Mouse (Mus musculus): ENCODE measurements around the gene Cys1. TPM values are rescaled to one million over a fixed set of nuclear protein-coding genes. Genes with fewer than 3 reads are reported as not detected.

Gene Cys1
- polyA plus RNA-seq, 1 experiment from 2014 or later: 1.9 TPM

DNA sequence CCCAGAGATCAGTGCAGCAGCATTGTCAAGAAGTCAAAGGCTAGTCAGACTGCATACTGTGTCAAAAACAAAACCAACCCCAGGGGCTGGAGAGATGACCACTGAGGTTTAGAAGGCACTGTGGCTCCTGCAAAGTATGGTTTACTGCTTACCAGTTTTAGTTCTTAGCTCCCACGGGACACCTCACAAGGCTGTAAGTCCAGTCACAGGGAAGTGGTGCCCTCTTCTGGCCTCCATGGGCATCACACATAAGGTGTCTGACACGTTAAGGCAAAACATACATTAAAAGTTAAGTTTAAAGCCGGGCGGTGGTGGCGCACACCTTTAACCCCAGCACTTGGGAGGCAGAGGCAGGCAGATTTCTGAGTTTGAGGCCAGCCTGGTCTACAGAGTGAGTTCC is 29.1 kb upstream of the Cys1 start:
- no peak overlapping the region; the same call in 1 of the 2 replicates for H3K4me3 ChIP-seq (replicated peaks; ENCODE audit: low read length)

DNA sequence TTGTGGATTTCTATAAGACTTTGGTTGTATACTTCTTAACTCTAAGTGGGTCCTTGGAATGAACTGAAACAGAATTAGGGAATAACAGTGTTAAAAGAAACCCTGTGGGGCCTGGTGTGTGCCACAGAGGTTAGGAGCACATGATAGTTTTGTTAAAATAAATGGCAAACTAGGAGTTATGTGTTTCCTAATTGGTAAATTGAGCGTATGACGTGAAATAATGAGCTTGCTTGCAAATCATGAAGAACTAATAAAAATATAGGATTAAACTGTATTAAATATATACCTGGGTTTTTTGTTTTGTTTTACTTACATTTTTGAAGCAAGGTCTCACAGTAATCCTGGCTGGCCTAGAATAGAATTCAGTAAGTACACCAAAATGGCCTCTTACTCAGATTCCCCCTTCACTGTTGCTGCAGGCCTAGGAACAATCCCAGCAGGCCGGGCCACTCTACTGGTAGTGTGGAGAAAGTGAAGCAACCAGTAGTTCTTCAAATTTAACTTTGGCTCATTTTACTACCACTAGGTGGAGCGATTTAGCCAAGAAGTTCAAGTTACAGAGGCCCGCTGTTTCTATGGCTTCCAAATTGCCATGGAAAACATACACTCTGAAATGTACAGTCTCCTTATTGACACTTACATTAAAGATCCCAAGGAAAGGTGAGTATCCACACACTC is 28.4 kb upstream of the Cys1 start:
- H3K27me3 ChIP-seq (ENCODE audit: control insufficient read depth, insufficient read depth, low read length): no peaks in the 10 kb centered on the region
- H3K4me3 ChIP-seq (replicated peaks; ENCODE audit: low read length): peak overlapping the region; percentile 97
- 0 out of 2 replicates have a peak, but pooled peaks have one; percentile 13 for ATAC-seq (ENCODE audit: insufficient read depth, low FRiP score)
- peaks cover 38% of the 10 kb centered on the region for H3K4me1 ChIP-seq (ENCODE audit: control insufficient read depth, insufficient read depth, low read length)
- H3K4me2 ChIP-seq (ENCODE audit: low read depth, low read length): peak overlapping the region; percentile 64
- H3K36me3 ChIP-seq (ENCODE audit: control insufficient read depth, insufficient read depth, low read length): 0 out of 2 replicates have a peak, but pooled peaks cover 9% of the 10 kb centered on the region
- H3K27ac ChIP-seq (ENCODE audit: low read length): peak overlapping the region; percentile 16; the same call in 1 of the 2 replicates
- 30% methylated on average over 5 of the region's 5 CpGs for WGBS
- H3K9ac ChIP-seq (ENCODE audit: low read length): peak overlapping the region; percentile 49; the same call in 1 of the 2 replicates
- no peaks in the 10 kb centered on the region for H3K9me3 ChIP-seq (replicated peaks; ENCODE audit: control insufficient read depth, low read length)

More for the DNA sequence above, 29.1 kb upstream of the Cys1 start:
- no peaks in the 10 kb centered on the region for H3K9me3 ChIP-seq (replicated peaks; ENCODE audit: control insufficient read depth, low read length)
- H3K27me3 ChIP-seq (ENCODE audit: control insufficient read depth, insufficient read depth, low read length): no peaks in the 10 kb centered on the region
- peak overlapping the region; percentile 12; the same call in 1 of the 2 replicates for H3K9ac ChIP-seq (ENCODE audit: low read length)
- H3K4me2 ChIP-seq (ENCODE audit: low read depth, low read length): peak overlapping the region; percentile 25; the same call in 1 of the 2 replicates
- 54% methylated on average over 5 of the region's 5 CpGs for WGBS
- H3K36me3 ChIP-seq (ENCODE audit: control insufficient read depth, insufficient read depth, low read length): 0 out of 2 replicates have a peak, but pooled peaks cover 9% of the 10 kb centered on the region
- no peak for ATAC-seq (ENCODE audit: insufficient read depth, low FRiP score)
- H3K4me1 ChIP-seq (ENCODE audit: control insufficient read depth, insufficient read depth, low read length): peaks cover 38% of the 10 kb centered on the region
- no peak overlapping the region for H3K27ac ChIP-seq (ENCODE audit: low read length)

DNA sequence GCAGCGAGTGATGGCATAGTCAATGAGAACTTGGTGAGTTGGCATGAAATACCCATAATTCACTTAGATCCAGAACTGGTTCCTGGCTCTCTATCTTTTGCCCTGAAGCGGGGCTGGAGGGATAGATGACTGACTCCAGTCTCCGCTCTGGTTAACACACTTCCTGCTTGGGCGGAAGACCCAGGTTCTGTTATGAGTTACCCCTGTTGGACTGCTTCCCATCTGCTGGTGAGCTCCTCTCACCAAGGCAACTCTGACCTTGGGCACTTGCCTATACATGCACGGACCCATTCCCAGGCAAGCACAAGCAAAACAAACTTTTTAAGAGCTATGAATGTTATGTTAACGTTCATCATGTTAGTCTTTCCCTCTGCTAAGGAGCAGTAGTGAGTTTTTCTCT is 27.8 kb upstream of the Cys1 start:
- H3K36me3 ChIP-seq (ENCODE audit: control insufficient read depth, insufficient read depth, low read length): 0 out of 2 replicates have a peak, but pooled peaks cover 9% of the 10 kb centered on the region
- H3K9me3 ChIP-seq (replicated peaks; ENCODE audit: control insufficient read depth, low read length): no peaks in the 10 kb centered on the region
- peak overlapping the region; percentile 64 for H3K4me2 ChIP-seq (ENCODE audit: low read depth, low read length)
- no peaks in the 10 kb centered on the region for H3K27me3 ChIP-seq (ENCODE audit: control insufficient read depth, insufficient read depth, low read length)
- H3K9ac ChIP-seq (ENCODE audit: low read length): peak overlapping the region; percentile 88
- no peak for ATAC-seq (ENCODE audit: insufficient read depth, low FRiP score)
- peaks cover 38% of the 10 kb centered on the region for H3K4me1 ChIP-seq (ENCODE audit: control insufficient read depth, insufficient read depth, low read length)
- H3K4me3 ChIP-seq (replicated peaks; ENCODE audit: low read length): peak overlapping the region; percentile 97
- peak overlapping the region; percentile 68 for H3K27ac ChIP-seq (ENCODE audit: low read length)
- 15% methylated on average over 6 of the region's 6 CpGs for WGBS

DNA sequence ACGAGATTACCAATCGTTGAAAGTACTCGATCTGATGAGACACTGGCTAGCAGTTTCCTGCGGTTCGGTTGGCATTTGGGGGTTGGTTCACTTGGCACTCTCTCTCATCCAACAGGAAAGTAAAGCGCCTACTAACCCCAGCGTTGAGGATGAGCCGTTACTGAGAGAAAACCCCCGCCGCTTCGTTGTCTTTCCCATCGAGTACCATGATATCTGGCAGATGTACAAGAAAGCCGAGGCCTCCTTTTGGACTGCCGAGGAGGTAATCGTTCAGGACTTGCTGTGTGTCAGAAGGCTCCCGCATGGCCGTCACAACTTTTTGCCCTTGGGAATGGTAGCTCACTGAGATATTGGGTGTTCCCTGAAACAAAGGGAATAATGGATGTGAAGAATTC is 27.2 kb upstream of the Cys1 start:
- 0% methylated on average over 17 of the region's 17 CpGs for WGBS
- Histone ChIP-seq H3K9me3 (replicated peaks; ENCODE audit: control insufficient read depth, low read length) (no peaks in the 10 kb centered on the region), H3K36me3 (ENCODE audit: control insufficient read depth, insufficient read depth, low read length) (0 out of 2 replicates have a peak, but pooled peaks cover 9% of the 10 kb centered on the region), H3K9ac (ENCODE audit: low read length) (peak overlapping the region; percentile 88), H3K4me2 (ENCODE audit: low read depth, low read length) (peak overlapping the region; percentile 64), H3K27me3 (ENCODE audit: control insufficient read depth, insufficient read depth, low read length) (no peaks in the 10 kb centered on the region), H3K27ac (ENCODE audit: low read length) (peak overlapping the region; percentile 68), H3K4me3 (replicated peaks; ENCODE audit: low read length) (peak overlapping the region; percentile 97), H3K4me1 (ENCODE audit: control insufficient read depth, insufficient read depth, low read length) (peaks cover 38% of the 10 kb centered on the region)
- ATAC-seq (ENCODE audit: insufficient read depth, low FRiP score): no peak

DNA sequence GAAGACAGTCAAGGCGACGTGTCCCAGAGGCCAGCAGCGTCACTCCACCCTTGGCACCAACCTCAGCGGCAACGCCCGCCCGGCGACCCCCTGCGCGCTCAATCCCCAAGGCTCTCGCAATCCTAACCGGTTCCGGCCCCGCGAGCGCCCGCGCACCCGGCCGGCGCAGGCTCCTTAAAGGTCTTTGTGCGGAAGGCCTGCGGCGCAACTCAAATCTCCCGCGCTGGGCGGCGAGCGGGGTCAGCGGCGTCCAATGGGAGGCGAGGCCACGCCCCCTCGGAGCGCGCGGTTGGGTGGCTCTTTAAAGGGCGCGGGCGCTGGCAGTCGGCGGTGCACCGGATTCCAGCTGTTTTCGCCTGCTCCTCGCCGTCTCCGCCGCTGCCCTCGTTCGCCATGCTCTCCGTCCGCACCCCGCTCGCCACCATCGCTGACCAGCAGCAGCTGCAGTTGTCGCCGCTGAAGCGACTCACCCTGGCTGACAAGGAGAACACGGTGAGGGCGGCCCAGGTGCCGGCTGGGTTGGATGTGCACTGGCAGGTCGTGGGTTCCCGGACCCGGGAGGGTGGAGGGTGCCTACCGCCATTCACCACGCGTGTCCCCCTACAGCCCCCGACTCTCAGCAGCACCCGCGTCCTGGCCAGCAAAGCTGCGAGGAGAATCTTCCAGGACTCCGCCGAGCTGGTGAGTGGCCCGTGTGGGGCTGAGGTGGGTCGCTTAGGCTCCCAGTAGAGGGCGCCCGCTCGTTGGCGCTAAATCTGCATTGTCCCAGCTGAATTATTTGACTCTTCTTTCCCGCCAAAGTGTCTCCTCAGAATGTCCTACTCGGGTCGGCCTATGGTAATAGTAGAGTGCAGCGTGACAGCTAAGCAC is 26.6 kb upstream of the Cys1 start, which contains the start of gene Rrm2:
Gene Rrm2 (plus strand): TSS at position 288 of the 870 bp plus-strand sequence.
- peak; percentile 88 for ATAC-seq (ENCODE audit: insufficient read depth, low FRiP score)
- Histone ChIP-seq H3K36me3 (ENCODE audit: control insufficient read depth, insufficient read depth, low read length) (0 out of 2 replicates have a peak, but pooled peaks cover 9% of the 10 kb centered on the region), H3K27me3 (ENCODE audit: control insufficient read depth, insufficient read depth, low read length) (no peaks in the 10 kb centered on the region), H3K4me3 (replicated peaks; ENCODE audit: low read length) (peak within 1 kb of the TSS; percentile 97), H3K9me3 (replicated peaks; ENCODE audit: control insufficient read depth, low read length) (no peaks in the 10 kb centered on the region), H3K4me1 (ENCODE audit: control insufficient read depth, insufficient read depth, low read length) (peaks cover 38% of the 10 kb centered on the region), H3K27ac (ENCODE audit: low read length) (peak within 1 kb of the TSS; percentile 70), H3K9ac (ENCODE audit: low read length) (peak within 1 kb of the TSS; percentile 88), H3K4me2 (ENCODE audit: low read depth, low read length) (peak within 1 kb of the TSS; percentile 64)
- under 1% methylated on average over 83 of the region's 83 CpGs for WGBS

DNA sequence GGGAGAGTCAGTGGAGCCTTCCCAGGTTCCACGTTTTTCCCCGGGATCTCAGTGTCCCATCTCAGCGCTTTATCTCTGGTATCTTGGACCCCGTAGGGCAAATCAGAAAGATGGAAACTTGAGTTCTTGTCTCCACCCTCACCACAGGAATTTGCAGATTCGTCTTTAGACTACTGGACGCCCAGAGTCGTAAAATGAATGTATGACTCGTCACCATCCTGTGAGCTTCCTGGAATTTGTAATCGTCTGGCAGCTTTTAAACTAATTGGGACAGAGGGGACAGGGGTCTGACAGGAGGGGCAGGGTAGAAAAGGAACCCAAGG is 25.8 kb upstream of the Cys1 start:
- Histone ChIP-seq H3K4me1 (ENCODE audit: control insufficient read depth, insufficient read depth, low read length) (peaks cover 38% of the 10 kb centered on the region), H3K9ac (ENCODE audit: low read length) (peak overlapping the region; percentile 70), H3K4me3 (replicated peaks; ENCODE audit: low read length) (peak overlapping the region; percentile 97), H3K4me2 (ENCODE audit: low read depth, low read length) (peak overlapping the region; percentile 64), H3K27me3 (ENCODE audit: control insufficient read depth, insufficient read depth, low read length) (no peaks in the 10 kb centered on the region), H3K9me3 (replicated peaks; ENCODE audit: control insufficient read depth, low read length) (no peaks in the 10 kb centered on the region), H3K27ac (ENCODE audit: low read length) (peak overlapping the region; percentile 17), H3K36me3 (ENCODE audit: control insufficient read depth, insufficient read depth, low read length) (0 out of 2 replicates have a peak, but pooled peaks cover 9% of the 10 kb centered on the region)
- WGBS: under 1% methylated on average over 9 of the region's 9 CpGs
- no peak for ATAC-seq (ENCODE audit: insufficient read depth, low FRiP score)

DNA sequence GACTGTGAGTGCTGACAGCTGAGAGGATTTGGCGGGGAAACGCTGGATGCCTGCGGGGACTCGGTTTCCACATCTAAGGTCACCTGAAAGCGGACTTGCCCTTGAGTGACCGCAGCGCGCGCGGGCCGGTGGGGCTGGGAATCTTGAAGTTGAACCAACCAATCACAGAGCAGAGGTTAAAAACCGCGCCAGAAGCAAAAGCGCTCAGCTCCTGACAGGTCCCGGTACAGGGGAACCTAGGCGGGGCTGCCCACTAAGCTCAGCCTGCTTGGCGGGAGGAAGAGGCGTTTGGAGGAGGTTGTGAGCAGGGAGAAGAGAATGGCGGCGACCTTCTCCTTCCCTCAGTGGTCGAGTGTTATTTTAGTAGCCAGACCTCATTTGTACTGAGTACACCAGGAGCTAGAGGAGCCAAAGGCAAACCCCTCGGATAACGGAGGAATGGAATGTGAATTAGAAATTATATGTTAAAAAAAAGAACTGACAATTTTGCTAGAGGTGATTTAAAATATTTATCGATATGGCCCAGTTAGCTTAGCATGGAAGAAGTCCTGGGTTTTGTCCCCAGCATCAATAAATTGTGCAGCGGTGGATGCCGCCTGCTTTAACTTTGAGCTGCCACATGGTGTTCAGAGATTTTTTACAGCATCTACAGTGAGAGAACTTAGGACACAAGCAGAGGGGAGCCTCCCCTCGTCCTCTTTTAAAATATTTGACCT is 25.3 kb upstream of the Cys1 start:
- peak overlapping the region; percentile 64 for H3K4me2 ChIP-seq (ENCODE audit: low read depth, low read length)
- peaks cover 36% of the 10 kb centered on the region for H3K4me1 ChIP-seq (ENCODE audit: control insufficient read depth, insufficient read depth, low read length)
- no peaks in the 10 kb centered on the region for H3K9me3 ChIP-seq (replicated peaks; ENCODE audit: control insufficient read depth, low read length)
- 1% methylated on average over 27 of the region's 27 CpGs for WGBS
- peak overlapping the region; percentile 70 for H3K9ac ChIP-seq (ENCODE audit: low read length)
- no peaks in the 10 kb centered on the region for H3K27me3 ChIP-seq (ENCODE audit: control insufficient read depth, insufficient read depth, low read length)
- peak; percentile 46; the same call in 1 of the 2 replicates for ATAC-seq (ENCODE audit: insufficient read depth, low FRiP score)
- peak overlapping the region; percentile 17 for H3K27ac ChIP-seq (ENCODE audit: low read length)
- peak overlapping the region; percentile 97 for H3K4me3 ChIP-seq (replicated peaks; ENCODE audit: low read length)
- H3K36me3 ChIP-seq (ENCODE audit: control insufficient read depth, insufficient read depth, low read length): 0 out of 2 replicates have a peak, but pooled peaks cover 3% of the 10 kb centered on the region

DNA sequence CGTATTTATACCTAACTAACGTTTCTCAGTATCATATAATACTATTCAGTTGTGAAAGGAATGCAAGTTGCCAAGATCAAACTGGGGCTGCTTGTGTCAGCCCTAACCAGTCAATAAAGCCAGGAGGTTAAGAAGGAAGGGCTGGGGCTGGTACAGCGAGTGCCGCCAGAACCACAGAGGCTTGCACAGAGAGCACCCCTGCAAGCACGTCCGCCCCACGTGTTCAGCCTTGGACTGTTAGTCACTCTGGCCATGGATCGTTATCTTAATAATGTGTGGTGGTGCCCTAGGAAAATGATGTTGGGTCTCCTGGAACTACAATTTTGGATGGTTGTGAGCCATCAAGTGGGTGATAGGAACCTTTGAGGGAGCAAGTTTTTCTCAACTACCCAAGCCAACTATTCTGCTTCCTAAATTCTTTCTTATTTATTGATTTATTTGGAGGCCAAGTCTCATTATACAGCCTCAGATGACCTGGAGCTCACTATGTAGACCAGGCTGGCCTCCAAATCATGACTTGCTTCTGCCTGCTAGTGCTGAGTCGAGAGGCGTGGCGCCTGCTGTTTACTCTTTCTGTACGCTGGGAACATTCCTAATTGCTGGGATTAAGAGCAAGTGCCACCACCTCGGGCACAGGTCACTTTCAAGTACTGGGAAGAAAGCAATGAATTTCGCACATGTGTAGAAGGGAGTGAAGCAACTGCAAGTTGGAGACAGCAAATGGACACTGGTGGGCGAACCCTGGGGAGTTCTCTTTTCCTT is 24.1 kb upstream of the Cys1 start:
- Histone ChIP-seq H3K4me2 (ENCODE audit: low read depth, low read length) (no peak overlapping the region), H3K27ac (ENCODE audit: low read length) (no peak overlapping the region), H3K27me3 (ENCODE audit: control insufficient read depth, insufficient read depth, low read length) (no peaks in the 10 kb centered on the region), H3K4me3 (replicated peaks; ENCODE audit: low read length) (no peak overlapping the region), H3K9ac (ENCODE audit: low read length) (no peak overlapping the region), H3K4me1 (ENCODE audit: control insufficient read depth, insufficient read depth, low read length) (peaks cover 33% of the 10 kb centered on the region), H3K36me3 (ENCODE audit: control insufficient read depth, insufficient read depth, low read length) (no peaks in the 10 kb centered on the region), H3K9me3 (replicated peaks; ENCODE audit: control insufficient read depth, low read length) (no peaks in the 10 kb centered on the region)
- no peak for ATAC-seq (ENCODE audit: insufficient read depth, low FRiP score)
- WGBS: 74% methylated on average over 15 of the region's 15 CpGs

Data from stomach, embryonic 16.5 days (tissue).